Mouse (Mus musculus) telencephalon, adult 2 months (tissue): Measurements from ENCODE around the gene Vps51.

Source experiments
- DNase-seq: peaks from one replicate; pipeline ENCODE4 v3.0.0-alpha.2; 2011; ENCODE audit warnings: low read depth, low spot score

Vps51 gene

DNA sequence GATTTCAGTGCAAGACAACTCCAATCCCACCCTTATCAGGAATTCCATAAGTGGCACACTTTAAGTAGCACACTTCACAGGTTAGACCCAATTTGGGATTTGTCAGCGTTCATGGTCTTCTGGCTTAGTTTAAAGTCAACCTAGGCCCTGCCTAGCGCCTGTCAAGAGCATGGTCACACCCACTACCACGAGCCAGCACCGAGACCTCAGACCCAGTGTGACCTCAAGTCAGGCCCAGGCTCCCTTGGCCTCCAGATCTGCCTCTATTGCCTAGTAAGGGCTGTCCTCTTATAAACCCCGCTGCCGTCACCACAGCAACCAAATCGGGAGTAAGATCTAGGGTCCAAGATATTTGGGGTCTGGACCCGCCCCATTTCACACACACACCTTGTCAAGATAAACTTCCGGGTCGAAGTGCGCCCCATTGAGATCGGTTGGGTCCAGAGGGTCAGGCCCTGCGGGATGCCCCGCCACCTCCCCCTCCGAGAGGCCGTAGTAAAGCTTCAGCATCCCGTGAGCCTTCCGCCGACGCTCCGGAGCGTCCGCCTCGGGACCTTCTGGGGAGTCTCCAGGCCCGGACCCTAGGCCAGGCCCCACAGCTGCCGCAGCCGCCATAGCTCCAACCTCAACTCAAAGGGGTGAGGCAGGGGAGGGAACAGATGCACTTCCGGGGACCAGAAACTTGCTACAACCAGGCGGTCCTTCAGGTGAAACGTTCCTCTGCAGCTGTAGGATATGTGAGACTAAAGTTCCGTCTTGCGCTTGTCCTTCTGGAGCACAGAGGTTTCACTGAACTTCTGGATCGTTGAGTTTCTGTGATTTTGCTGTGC lies at the start of gene Vps51:
TSS of gene Vps51 (minus strand) at position 668 of the 830 bp plus-strand sequence.
- peak; percentile 97 for DNase-seq

DNA sequence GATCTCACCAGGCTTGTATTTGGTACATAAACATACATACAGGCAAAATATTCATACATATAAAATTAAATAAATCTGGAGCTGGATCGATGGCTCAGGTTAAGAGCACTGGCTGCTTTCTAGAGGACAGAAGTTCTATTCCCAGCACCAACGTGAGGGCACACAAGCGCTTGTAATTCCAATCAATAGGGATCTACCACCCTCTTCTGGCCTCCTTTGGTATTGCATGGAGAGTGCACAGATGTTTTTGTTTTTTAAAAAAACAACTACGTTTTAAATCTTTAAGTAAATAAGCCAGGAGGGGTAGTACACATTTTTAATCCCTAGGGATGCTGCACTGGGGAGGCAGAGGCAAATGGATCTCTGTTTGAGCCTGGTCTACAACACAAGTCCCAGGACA lies 49.3 kb upstream of the Vps51 start:
- DNase-seq: no peak

DNA sequence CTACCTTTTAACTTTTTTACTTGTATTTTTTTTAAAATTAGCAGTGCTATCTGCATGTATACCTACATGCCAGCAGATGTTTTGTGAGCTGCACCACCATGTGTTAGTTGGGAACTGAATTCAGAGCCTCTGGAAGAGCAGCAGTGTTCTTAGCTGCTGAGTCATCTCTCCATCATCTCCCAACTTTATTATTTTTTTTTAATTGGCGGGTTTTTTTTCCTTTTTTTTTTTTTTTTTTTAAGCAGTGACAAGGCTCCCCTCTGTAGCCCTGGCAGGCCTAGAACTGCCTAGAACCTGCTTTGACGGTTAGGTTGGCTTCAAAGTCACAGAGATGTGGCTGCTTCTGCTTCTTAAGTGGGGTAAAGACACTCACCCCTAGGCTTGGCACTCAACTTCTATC lies 47.9 kb upstream of the Vps51 start:
- DNase-seq: no peak

- DNase-seq: no peak
These were observed 46.3 kb upstream of the Vps51 start for GRCm38 (mm10) chr19:6123330-6123729.

DNA sequence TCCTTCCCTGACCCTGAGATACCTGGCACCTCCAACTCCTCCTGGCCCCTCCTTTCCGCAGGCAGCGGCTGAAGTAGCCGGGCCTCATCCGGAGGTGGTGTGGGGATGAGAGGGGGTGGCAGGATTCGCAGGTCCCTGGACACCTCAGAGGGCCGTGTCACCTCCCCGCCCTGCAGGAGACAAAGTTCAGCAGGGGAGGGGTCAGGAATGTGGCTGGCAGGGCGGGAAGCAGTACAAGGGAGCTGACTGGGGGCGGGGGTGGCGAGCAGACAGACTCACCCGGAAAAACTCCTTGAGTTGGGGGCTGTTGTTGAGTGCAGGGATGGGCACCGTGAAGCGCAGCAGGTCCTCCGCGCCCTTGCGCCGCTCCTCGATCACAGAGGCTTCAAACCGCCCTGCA lies 44.7 kb upstream of the Vps51 start:
- no peak for DNase-seq

GRCm38 (mm10) chr19:6118677-6119185 lies 41.7 kb upstream of the Vps51 start:
- no peak for DNase-seq

DNA sequence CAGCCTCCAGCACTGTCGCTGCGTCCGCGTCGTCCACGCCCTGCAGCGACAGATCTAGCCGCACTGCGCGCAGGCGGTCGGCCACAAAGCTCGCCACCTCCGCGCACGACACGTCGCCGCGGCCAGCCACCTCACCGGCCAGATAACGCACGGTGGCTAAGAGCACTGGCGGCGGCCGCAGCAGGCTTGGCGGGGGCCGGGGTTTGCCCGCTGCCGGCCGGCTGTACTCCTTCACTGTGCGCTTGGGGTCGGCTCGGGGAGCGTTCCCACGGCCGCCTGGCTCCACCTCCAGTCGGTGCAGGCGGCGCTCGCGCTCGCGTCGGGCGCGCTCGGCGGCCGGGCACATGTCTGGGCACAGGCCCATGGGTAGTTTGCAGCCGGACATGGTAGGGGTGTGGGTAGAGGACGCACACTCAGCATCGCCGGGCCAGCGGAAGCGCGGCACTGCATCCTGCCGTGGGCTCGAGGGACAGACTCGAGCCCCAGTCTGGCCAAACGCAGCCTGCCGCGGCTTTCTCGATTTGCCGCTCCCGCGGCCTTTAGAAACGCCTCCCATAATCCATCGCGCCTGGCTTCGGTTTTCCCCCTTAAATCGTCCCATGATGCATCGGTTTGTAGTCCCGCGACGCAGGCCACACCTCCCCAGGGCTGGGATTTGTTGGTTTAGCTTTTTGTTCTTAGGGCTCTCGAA lies 41.1 kb upstream of the Vps51 start, which contains the start of gene Sac3d1:
TSS of gene Sac3d1 (minus strand) at position 665 of the 691 bp plus-strand sequence.
- DNase-seq: peak; percentile 97

DNA sequence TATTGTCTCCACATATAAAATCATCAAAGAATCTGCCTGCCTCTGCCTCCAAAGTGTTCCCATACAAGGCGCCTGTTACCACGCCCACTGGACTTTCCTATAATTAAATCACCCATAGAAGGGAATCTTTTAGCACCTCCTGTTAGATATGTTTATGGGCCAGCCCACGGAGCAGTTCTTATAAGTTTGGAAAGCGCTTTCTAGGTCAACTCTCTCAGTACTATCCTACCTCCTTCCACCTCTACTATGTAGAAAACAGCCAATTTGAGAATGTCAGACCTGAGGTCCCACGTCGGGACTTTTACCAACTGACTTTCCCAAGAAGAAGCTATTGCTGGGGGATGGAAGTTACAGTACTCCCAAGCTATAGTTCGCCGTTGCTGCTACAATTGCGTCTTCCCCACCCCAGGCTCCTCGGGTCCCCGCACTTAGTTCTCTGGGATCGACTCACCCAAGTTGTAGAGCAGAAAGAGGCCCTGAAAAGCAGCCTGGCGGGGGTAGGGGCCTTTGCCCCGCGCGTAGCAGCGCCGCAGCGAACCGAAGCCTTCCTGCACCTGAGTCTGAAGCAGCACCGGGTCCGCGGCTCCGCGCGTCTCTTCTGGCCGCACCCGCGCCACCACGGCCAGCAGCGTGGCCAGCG lies 40.4 kb upstream of the Vps51 start:
- no peak for DNase-seq

- DNase-seq: no peak
These were observed 39.3 kb upstream of the Vps51 start for GRCm38 (mm10) chr19:6116113-6116850.

DNA sequence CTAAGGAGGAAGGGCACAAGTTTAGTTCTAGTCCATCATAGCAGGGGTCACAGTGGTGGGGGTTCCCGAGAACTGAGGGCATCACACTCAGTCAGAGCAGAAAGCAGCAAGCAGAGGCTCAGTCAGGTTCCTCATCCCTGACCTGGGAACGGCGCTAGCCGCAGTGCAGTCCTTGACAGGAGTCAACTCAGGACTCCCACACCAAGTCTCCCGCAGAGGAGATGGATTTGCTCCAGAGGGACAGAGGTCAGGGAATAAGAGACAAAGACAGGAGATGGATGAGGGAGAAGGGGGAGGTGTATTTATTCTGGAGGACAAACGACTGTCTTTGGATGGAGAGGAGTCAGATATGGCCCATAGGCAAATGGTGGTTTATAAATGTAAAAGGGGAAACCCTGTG lies 36.1 kb upstream of the Vps51 start:
- DNase-seq: no peak

GRCm38 (mm10) chr19:6105586-6105985 lies 28.6 kb upstream of the Vps51 start, which contains the start of gene Naaladl1:
Gene Naaladl1, plus strand, starts transcription at chr19:6105782.
- DNase-seq: no peak

GRCm38 (mm10) chr19:6104476-6104875 lies 27.4 kb upstream of the Vps51 start:
- DNase-seq: no peak

DNA sequence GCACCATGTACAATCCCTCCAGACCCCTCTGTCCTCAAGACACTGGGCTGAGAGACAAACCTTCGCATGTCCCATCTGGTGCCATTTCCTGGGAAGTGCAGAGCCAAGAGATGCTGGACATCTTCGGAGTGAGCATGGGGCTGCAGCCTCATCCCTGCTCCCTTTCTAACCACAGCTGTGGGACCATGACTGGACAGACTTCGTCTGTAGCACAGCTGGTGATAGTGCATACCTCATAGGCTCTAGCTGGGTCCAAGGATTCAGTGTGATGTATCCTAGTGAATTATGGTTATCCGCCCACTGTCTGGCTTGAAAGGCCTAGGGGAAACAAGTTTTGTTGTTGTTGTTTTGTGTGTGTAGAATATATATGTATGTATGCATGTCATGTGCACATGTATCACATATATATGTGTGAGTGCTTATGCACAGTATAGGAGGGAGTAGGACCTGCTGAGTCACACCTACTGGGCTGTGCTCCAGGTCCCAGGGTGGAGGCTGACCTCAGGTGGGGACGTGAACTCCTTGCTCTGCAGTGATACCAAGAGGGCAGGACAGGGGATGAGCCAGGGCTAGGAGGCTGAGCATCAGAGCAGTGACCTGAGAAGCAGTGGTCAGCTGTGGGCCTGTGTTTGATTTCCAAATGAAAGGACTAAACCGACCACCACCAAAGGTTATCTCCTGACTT lies 25.3 kb upstream of the Vps51 start:
- no peak for DNase-seq

GRCm38 (mm10) chr19:6101186-6101585 lies 24.2 kb upstream of the Vps51 start:
- no peak for DNase-seq

GRCm38 (mm10) chr19:6097847-6098246 lies 20.8 kb upstream of the Vps51 start:
- no peak for DNase-seq

DNA sequence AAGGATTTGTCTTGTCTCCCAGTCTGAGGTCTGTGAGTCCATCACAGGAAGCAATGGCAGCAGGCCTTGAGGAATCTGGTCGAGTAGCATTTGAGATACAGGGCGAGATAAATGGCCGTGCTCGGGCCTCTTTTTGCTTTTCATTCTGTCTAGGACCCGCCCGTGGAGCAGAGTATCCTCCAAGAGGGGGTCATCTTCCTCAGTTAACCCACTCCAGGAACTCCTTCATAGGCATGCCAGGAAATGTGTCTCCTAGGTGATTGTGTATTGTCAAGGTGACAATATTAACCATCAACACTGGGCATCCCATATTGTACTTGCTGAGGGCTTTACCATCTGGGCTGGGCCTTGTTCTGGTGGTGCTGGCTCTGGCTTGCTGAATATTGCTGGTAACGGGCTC lies 17.1 kb upstream of the Vps51 start, which contains the start of gene AC131692.1:
TSS of gene AC131692.1 (plus strand) at position 301 of the 400 bp plus-strand sequence.
- DNase-seq: no peak

DNA sequence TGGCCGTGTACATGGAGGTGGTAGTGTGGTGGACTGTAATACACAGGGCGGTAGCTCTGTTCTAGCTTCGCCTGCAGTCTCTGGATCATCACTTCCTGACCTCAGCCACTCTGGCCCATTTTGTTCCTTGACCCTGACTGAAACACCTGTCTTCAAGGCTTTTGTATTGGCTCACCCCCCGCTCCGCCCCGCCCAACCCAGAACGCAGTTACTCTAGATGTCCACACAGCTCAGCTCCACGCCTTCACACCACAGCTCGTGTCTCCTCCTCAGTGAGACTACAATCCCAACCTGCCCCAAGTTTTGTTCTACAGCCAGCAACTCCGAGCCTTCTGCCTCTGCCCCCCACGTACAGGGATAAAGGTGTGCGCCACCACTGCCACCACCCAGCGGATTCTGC lies 11.8 kb upstream of the Vps51 start:
- no peak for DNase-seq

GRCm38 (mm10) chr19:6085417-6085879 lies 8.4 kb upstream of the Vps51 start:
- no peak for DNase-seq

- peak; percentile 98 for DNase-seq
These were observed 7.6 kb upstream of the Vps51 start, which contains the start of the genes Zfpl1 and Cdca5 for GRCm38 (mm10) chr19:6084478-6085248. Gene Zfpl1, minus strand, starts transcription at chr19:6084956. Gene Cdca5, plus strand, starts transcription at chr19:6084983.

DNA sequence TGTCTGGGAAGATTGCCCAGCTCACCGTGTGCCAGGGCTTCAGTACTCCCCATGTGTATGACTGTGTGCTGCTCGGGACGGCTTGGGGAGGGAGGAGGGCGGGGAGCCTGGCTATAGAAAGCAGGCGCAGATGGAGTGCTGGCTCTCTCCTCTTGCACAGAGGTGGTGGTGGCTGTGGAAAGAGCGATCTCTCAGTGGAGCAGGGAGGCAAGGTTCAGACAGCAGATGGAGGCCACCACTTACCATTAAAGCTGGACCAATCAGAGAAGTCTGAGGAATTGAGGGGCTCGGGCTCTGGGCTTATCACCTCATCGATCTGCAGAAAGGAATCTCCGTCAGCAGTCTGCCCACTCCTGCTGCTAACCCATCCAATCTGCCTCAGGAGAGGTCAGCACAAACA lies 5.1 kb upstream of the Vps51 start, which contains the start of gene Gm28374:
TSS of gene Gm28374 (minus strand) at position 101 of the 400 bp plus-strand sequence.
- no peak for DNase-seq
